Mouse (Mus musculus) megakaryocyte, embryonic 14.5 days (primary cell): ENCODE data around the gene Piezo1.

Experiments used
- FLI1 ChIP-seq: IDR thresholded peaks from 2 replicates; pipeline ENCODE4 v1.6.1; 2012; ENCODE audit warnings: low read length, inconsistent platforms, mixed read lengths
- GATA1 ChIP-seq: IDR thresholded peaks from 3 replicates; pipeline ENCODE4 v1.6.1; 2012; ENCODE audit warnings: mixed read lengths, low read length, inconsistent platforms, borderline replicate concordance

GRCm38 (mm10) chr8:122436146-122436545, 115.0 kb downstream of the Piezo1 start:
- TF ChIP-seq GATA1 (no peak), FLI1 (no peak)
